Mouse (Mus musculus): ENCODE measurements around the gene C2cd4c. TPM values are rescaled to one million over a fixed set of nuclear protein-coding genes. Genes with fewer than 3 reads are reported as not detected.

Gene C2cd4c
- polyA plus RNA-seq, 1 experiment from 2014 or later = not detected

DNA sequence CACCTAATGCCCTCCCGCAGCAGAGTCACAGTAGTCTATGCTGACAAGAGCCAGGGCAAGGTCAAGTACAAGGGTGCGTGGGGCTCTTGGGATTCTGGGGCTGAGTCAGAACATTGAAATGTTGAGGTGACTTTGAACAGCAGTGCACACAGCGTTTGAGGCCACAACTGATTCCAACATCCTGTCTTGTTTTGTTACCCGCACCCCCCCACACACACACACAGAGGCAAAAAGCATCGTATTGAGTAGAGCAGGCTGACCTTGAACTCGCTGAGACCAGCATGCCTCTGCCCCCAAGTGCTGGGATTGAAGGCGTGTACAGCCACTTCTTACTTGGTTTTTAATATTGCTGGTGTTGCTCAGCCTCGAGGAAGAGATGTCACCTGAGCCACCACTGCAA is 39.5 kb downstream of the C2cd4c start:
- Histone ChIP-seq H3K9ac (no peak overlapping the region), H3K9me3 (no peaks in the 10 kb centered on the region), H3K4me1 (no peaks in the 10 kb centered on the region), H3K4me2 (no peak overlapping the region), H3K36me3 (no peaks in the 10 kb centered on the region), H3K27me3 (no peaks in the 10 kb centered on the region; the same call in 1 of the 2 replicates), H3K4me3 (no peak overlapping the region), H3K27ac (no peak overlapping the region)
- 74% methylated on average over 8 of the region's 8 CpGs for WGBS
- no peak for ATAC-seq (ENCODE audit: borderline replicate concordance, extremely low read depth, low FRiP score, low TSS enrichment)

- Histone ChIP-seq H3K9ac (no peak overlapping the region), H3K27me3 (no peaks in the 10 kb centered on the region), H3K27ac (no peak overlapping the region), H3K4me3 (no peak overlapping the region), H3K9me3 (no peaks in the 10 kb centered on the region), H3K36me3 (no peaks in the 10 kb centered on the region), H3K4me1 (no peaks in the 10 kb centered on the region), H3K4me2 (no peak overlapping the region)
- ATAC-seq (ENCODE audit: borderline replicate concordance, extremely low read depth, low FRiP score, low TSS enrichment) = no peak
- WGBS = 82% methylated on average over 6 of the region's 6 CpGs
These were observed 40.2 kb downstream of the C2cd4c start for GRCm38 (mm10) chr10:79573611-79574010.

DNA sequence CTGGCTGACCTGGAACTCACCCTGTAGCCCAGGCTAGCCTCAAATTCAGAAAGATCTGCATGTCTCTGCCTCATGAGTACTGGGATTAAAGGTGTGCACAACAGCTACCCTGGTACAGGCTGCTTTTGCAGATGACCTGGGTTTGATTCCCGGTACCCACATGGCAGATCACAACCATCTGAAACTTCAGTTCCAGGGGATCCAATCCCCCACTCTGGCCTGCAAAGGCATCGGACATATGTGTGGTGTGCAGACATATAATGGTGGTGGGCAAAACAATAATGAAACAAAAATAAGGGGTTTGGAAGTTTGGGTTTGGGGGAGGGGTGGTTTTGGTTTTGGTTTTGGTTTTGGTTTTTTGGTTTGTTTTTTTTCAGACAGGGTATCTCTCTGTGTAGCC is 42.5 kb downstream of the C2cd4c start:
- Histone ChIP-seq H3K27ac (no peak overlapping the region), H3K36me3 (no peaks in the 10 kb centered on the region), H3K4me2 (no peak overlapping the region), H3K4me1 (no peaks in the 10 kb centered on the region), H3K27me3 (no peaks in the 10 kb centered on the region), H3K9me3 (no peaks in the 10 kb centered on the region), H3K9ac (no peak overlapping the region), H3K4me3 (no peak overlapping the region)
- ATAC-seq (ENCODE audit: borderline replicate concordance, extremely low read depth, low FRiP score, low TSS enrichment) = no peak
- WGBS = 88% methylated on average over 2 of the region's 2 CpGs

GRCm38 (mm10) chr10:79569921-79570320 is 43.9 kb downstream of the C2cd4c start:
- 79% methylated on average over 5 of the region's 5 CpGs for WGBS
- no peak for ATAC-seq (ENCODE audit: borderline replicate concordance, extremely low read depth, low FRiP score, low TSS enrichment)
- H3K9ac ChIP-seq = no peak overlapping the region

DNA sequence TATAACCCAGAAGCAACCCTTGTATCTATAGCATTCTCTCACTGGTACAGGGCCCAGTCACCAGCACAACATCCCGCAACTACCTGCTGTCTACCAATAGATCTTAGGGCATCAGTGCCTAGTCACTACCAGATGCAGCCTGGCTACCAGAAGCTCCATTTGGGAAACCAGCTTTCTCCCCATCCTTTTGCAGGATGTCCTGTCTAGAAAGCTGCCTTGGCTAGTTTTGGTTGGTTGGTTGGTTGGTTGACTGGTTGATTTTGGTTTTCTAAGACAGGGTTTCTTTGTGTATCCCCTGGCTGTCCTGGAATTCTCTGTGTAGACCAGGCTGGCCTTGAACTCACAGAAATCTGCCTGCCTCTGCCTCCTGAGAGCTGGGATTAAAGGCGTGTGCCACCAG is 54.1 kb downstream of the C2cd4c start:
- 79% methylated on average over 2 of the region's 2 CpGs for WGBS
- Histone ChIP-seq H3K9me3 (no peaks in the 10 kb centered on the region), H3K27me3 (no peaks in the 10 kb centered on the region), H3K27ac (no peak overlapping the region), H3K9ac (no peak overlapping the region), H3K4me3 (no peak overlapping the region), H3K4me1 (peaks cover 5% of the 10 kb centered on the region; the same call in 1 of the 2 replicates), H3K4me2 (no peak overlapping the region), H3K36me3 (no peaks in the 10 kb centered on the region)
- ATAC-seq (ENCODE audit: borderline replicate concordance, extremely low read depth, low FRiP score, low TSS enrichment) = no peak

More at GRCm38 (mm10) chr10:79569921-79570320, 43.9 kb downstream of the C2cd4c start:
- Histone ChIP-seq H3K4me2 (no peak overlapping the region), H3K9me3 (no peaks in the 10 kb centered on the region), H3K4me3 (no peak overlapping the region), H3K27ac (no peak overlapping the region), H3K27me3 (no peaks in the 10 kb centered on the region), H3K4me1 (no peaks in the 10 kb centered on the region), H3K36me3 (no peaks in the 10 kb centered on the region)

DNA sequence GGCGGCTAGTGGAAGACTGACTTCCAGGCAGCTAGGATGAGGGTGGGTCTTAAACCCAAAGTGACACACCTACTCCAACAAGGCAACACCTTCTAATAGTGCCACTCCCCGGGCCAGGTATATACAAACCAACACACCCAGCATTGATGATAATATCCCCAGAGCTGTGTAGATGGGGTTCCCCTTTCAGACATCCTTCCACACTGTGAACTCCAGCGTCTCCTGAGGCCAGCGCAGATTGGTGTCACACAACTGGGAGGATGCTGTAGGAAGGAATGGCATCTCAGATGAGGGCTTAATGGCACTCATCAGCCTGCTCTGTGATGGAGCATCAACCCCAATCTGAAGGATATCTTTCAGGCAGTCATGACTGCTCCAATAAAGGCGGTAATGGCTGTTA is 56.3 kb downstream of the C2cd4c start:
- 95% methylated on average over 5 of the region's 5 CpGs for WGBS
- no peaks in the 10 kb centered on the region for H3K36me3 ChIP-seq
- no peak for ATAC-seq (ENCODE audit: borderline replicate concordance, extremely low read depth, low FRiP score, low TSS enrichment)

GRCm38 (mm10) chr10:79556951-79557350 is 56.9 kb downstream of the C2cd4c start:
- ATAC-seq (ENCODE audit: borderline replicate concordance, extremely low read depth, low FRiP score, low TSS enrichment) = no peak
- Histone ChIP-seq H3K4me3 (no peak overlapping the region), H3K36me3 (no peaks in the 10 kb centered on the region), H3K4me2 (no peak overlapping the region), H3K27me3 (no peaks in the 10 kb centered on the region), H3K9me3 (no peaks in the 10 kb centered on the region), H3K4me1 (peaks cover 26% of the 10 kb centered on the region), H3K9ac (no peak overlapping the region), H3K27ac (no peak overlapping the region)
- WGBS = 82% methylated on average over 5 of the region's 5 CpGs

More for the DNA sequence above, 56.3 kb downstream of the C2cd4c start:
- Histone ChIP-seq H3K4me1 (peaks cover 22% of the 10 kb centered on the region), H3K4me2 (no peak overlapping the region), H3K27ac (no peak overlapping the region), H3K9ac (no peak overlapping the region), H3K4me3 (no peak overlapping the region), H3K27me3 (no peaks in the 10 kb centered on the region), H3K9me3 (no peaks in the 10 kb centered on the region)

Other genes with a start within 250 kb of the C2cd4c start
- gene Vmn2r83, start 145.3 kb downstream of the C2cd4c start, polyA plus RNA-seq (2015; fragmentation: Nextera tagmentation; extraction: Ambion mirVana) = not detected in 2 replicates
- 33.2 and 34.1 TPM in 2 replicates for gene Plpp2, start 80.2 kb downstream of the C2cd4c start, polyA plus RNA-seq (2015; fragmentation: Nextera tagmentation; extraction: Ambion mirVana)
- gene Mier2, start 58.8 kb downstream of the C2cd4c start, polyA plus RNA-seq (2015; fragmentation: Nextera tagmentation; extraction: Ambion mirVana) = 45.9 and 47.9 TPM in 2 replicates
- not detected in 2 replicates for gene Theg, start 26.7 kb downstream of the C2cd4c start, polyA plus RNA-seq (2015; fragmentation: Nextera tagmentation; extraction: Ambion mirVana)
- 6.2 and 6.7 TPM in 2 replicates for gene Shc2, start 23.9 kb upstream of the C2cd4c start, polyA plus RNA-seq (2015; fragmentation: Nextera tagmentation; extraction: Ambion mirVana)
- gene Odf3l2, start 31.7 kb upstream of the C2cd4c start, polyA plus RNA-seq (2015; fragmentation: Nextera tagmentation; extraction: Ambion mirVana) = not detected in 2 replicates
- 0.89 and 1.3 TPM in 2 replicates for gene Madcam1, start 50.5 kb upstream of the C2cd4c start, polyA plus RNA-seq (2015; fragmentation: Nextera tagmentation; extraction: Ambion mirVana)
- gene Tpgs1, start 55.3 kb upstream of the C2cd4c start, polyA plus RNA-seq (2015; fragmentation: Nextera tagmentation; extraction: Ambion mirVana) = 61.7 and 65.9 TPM in 2 replicates
- 79.5 and 82.0 TPM in 2 replicates for gene Cdc34, start 68.2 kb upstream of the C2cd4c start, polyA plus RNA-seq (2015; fragmentation: Nextera tagmentation; extraction: Ambion mirVana)
- gene Gzmm, start 75.0 kb upstream of the C2cd4c start, polyA plus RNA-seq (2015; fragmentation: Nextera tagmentation; extraction: Ambion mirVana) = 0.86 and 0.89 TPM in 2 replicates
- 1,102 and 1,152 TPM in 2 replicates for gene Bsg, start 90.5 kb upstream of the C2cd4c start, polyA plus RNA-seq (2015; fragmentation: Nextera tagmentation; extraction: Ambion mirVana)
- gene Hcn2, start 102.6 kb upstream of the C2cd4c start, polyA plus RNA-seq (2015; fragmentation: Nextera tagmentation; extraction: Ambion mirVana) = 0.05 and 0.10 TPM in 2 replicates
- gene Polrmt, start 132.6 kb upstream of the C2cd4c start, polyA plus RNA-seq (2015; fragmentation: Nextera tagmentation; extraction: Ambion mirVana) = 41.5 and 49.2 TPM in 2 replicates
- 0.12 and 0.30 TPM in 2 replicates for gene Fgf22, start 141.1 kb upstream of the C2cd4c start, polyA plus RNA-seq (2015; fragmentation: Nextera tagmentation; extraction: Ambion mirVana)
- gene Rnf126, start 152.9 kb upstream of the C2cd4c start, polyA plus RNA-seq (2015; fragmentation: Nextera tagmentation; extraction: Ambion mirVana) = 89.7 and 91.3 TPM in 2 replicates
- 19.2 and 20.5 TPM in 2 replicates for gene Fstl3, start 163.2 kb upstream of the C2cd4c start, polyA plus RNA-seq (2015; fragmentation: Nextera tagmentation; extraction: Ambion mirVana)
- gene Prss57, start 176.9 kb upstream of the C2cd4c start, polyA plus RNA-seq (2015; fragmentation: Nextera tagmentation; extraction: Ambion mirVana) = 0.40 and 1.9 TPM in 2 replicates
- gene Palm, start 179.5 kb upstream of the C2cd4c start, polyA plus RNA-seq (2015; fragmentation: Nextera tagmentation; extraction: Ambion mirVana) = 61.3 and 63.7 TPM in 2 replicates
- 7.7 and 10.2 TPM in 2 replicates for gene Misp, start 207.0 kb upstream of the C2cd4c start, polyA plus RNA-seq (2015; fragmentation: Nextera tagmentation; extraction: Ambion mirVana)
- 367 and 368 TPM in 2 replicates for gene Ptbp1, start 240.4 kb upstream of the C2cd4c start, polyA plus RNA-seq (2015; fragmentation: Nextera tagmentation; extraction: Ambion mirVana)

Measured in lung, embryonic 15.5 days (tissue).